Mouse (Mus musculus) hematopoietic stem cell, adult 5-6 weeks (primary cell): ENCODE data around the gene Smagp. TPM values are rescaled to one million over a fixed set of nuclear protein-coding genes. Genes with fewer than 3 reads are reported as not detected.

Experiments
- ATAC-seq, 2 experiments: fragments of 125-278 bp in 1 of 2; replicated peaks in 1 of 2; 2 replicates each; pipeline ENCODE4 v1.8.0; 2016 to 2017; ENCODE audit warnings: inconsistent platforms in 2 of 2, mild to moderate bottlenecking in 2 of 2, moderate number of reproducible peaks in 2 of 2, low read depth in 1 of 2, moderate TSS enrichment in 1 of 2; ENCODE audit not compliant: low FRiP score in 2 of 2, poor library complexity in 2 of 2, severe bottlenecking in 2 of 2, insufficient read depth in 1 of 2, low TSS enrichment in 1 of 2
- total RNA-seq: library from RNA; stranded (forward); fragments of 172-1452, 232-1000 nt; gene quantifications from 2 replicates; pipeline ENCODE4 v1.2.3, GENCODE M21; 2017

Gene Smagp
- total RNA-seq, 1 experiment from 2014 or later: 1.6 TPM

GRCm38 (mm10) chr15:100667871-100668545 is 31.3 kb upstream of the Smagp start:
- ATAC-seq: no peak

GRCm38 (mm10) chr15:100667420-100667819 is 30.7 kb upstream of the Smagp start:
- no peak for ATAC-seq

- no peak for ATAC-seq
Observed at GRCm38 (mm10) chr15:100666851-100667250, 30.1 kb upstream of the Smagp start.

- peak; percentile 55 to 61 for ATAC-seq
Observed at GRCm38 (mm10) chr15:100666219-100666696, 29.5 kb upstream of the Smagp start.

- no peak for ATAC-seq
Observed at GRCm38 (mm10) chr15:100665411-100666218, 28.9 kb upstream of the Smagp start.

GRCm38 (mm10) chr15:100664813-100665274 is 28.1 kb upstream of the Smagp start:
- peak; percentile 25 to 65; a peak in 2 of 4 replicates for ATAC-seq

- ATAC-seq: no peak
Observed at GRCm38 (mm10) chr15:100660805-100661204, 24.1 kb upstream of the Smagp start.

- no peak for ATAC-seq
Observed at GRCm38 (mm10) chr15:100660306-100660705, 23.6 kb upstream of the Smagp start.

- ATAC-seq: no peak
Observed at GRCm38 (mm10) chr15:100655201-100655600, 18.5 kb upstream of the Smagp start.

- no peak for ATAC-seq
Observed at GRCm38 (mm10) chr15:100654271-100654670, 17.5 kb upstream of the Smagp start.

- no peak for ATAC-seq
Observed at GRCm38 (mm10) chr15:100651610-100652009, 14.9 kb upstream of the Smagp start.

GRCm38 (mm10) chr15:100650111-100650510 is 13.4 kb upstream of the Smagp start:
- no peak for ATAC-seq

GRCm38 (mm10) chr15:100646161-100646560 is 9.4 kb upstream of the Smagp start:
- ATAC-seq: no peak

GRCm38 (mm10) chr15:100642451-100642850 is 5.7 kb upstream of the Smagp start:
- no peak for ATAC-seq

- ATAC-seq: no peak
Observed at GRCm38 (mm10) chr15:100641226-100641810, 4.6 kb upstream of the Smagp start.

GRCm38 (mm10) chr15:100639972-100640750 is 3.4 kb upstream of the Smagp start:
- no peak for ATAC-seq

GRCm38 (mm10) chr15:100637661-100638060 is 921 bp upstream of the Smagp start:
- no peak; a peak in 1 of 4 replicates for ATAC-seq
